Mouse (Mus musculus) brain, embryonic 14.5 days (tissue): ENCODE data around the gene Siglecf.

Experiments used
- CTCF ChIP-seq: fragments of 200-500 bp; IDR thresholded peaks from 2 replicates; pipeline ENCODE4 v1.5.1; 2012; ENCODE audit warnings: inconsistent platforms, mild to moderate bottlenecking, moderate library complexity, borderline replicate concordance; ENCODE audit not compliant: insufficient read depth, insufficient read length; ENCODE audit errors: extremely low read depth
- POLR2A ChIP-seq: fragments of 200-500 bp; IDR thresholded peaks from 2 replicates; pipeline ENCODE4 v1.6.1; 2012; ENCODE audit warnings: mild to moderate bottlenecking, inconsistent platforms, borderline replicate concordance; ENCODE audit not compliant: poor library complexity, insufficient read depth, insufficient read length, severe bottlenecking; ENCODE audit errors: extremely low read depth

DNA sequence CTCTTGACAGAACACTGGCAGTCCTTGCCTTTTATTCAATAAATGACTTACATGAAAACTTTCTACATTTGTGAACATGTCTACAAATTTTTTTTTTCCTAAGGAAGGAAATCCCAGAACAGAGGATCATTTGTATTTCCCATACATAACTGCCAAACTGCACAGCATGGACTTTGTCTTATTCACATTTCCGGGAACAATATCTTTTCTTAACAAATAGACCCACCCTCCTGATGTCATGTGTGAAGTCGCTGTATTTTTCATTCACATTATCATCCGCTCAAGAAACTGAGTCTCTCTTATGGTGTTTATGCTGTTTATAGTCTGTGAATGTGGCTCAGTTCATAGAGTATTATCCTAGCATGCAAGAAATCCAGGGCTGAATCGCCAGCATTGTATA is 2.6 kb downstream of the Siglecf start:
- no peak for TF ChIP-seq CTCF
- TF ChIP-seq POLR2A, result no peak
